Mouse (Mus musculus) ES-E14 (cell line): ENCODE data around the gene Pola1.

ENCODE experiments used
- HCFC1 ChIP-seq: IDR thresholded peaks from 2 replicates; pipeline ENCODE4 v1.6.1; 2012; ENCODE audit warnings: low read length, inconsistent platforms, borderline replicate concordance; ENCODE audit not compliant: insufficient read depth
- MAFK ChIP-seq: IDR thresholded peaks from 2 replicates; pipeline ENCODE4 v1.6.1; 2014; ENCODE audit warnings: mild to moderate bottlenecking, low read depth, low read length, inconsistent platforms; ENCODE audit not compliant: insufficient read depth
- ZNF384 ChIP-seq: IDR thresholded peaks from 2 replicates; pipeline ENCODE4 v1.6.1; 2012; ENCODE audit warnings: low read depth, low read length, inconsistent platforms

GRCm38 (mm10) chrX:93580931-93581330, 51.0 kb downstream of the Pola1 start:
- TF ChIP-seq HCFC1: no peak
- no peak for TF ChIP-seq ZNF384
- TF ChIP-seq MAFK: no peak
